Mouse (Mus musculus): ENCODE results near the gene Cyth3.
A peak's percentile ranks its signal among the peaks of the same experiment; 100 is the strongest.

Gene Cyth3

GRCm38 (mm10) chr5:143712011-143712800 is 90.0 kb downstream of the Cyth3 start:
- DNase-seq, result no peak

- no peak for DNase-seq
Measured at GRCm38 (mm10) chr5:143721962-143722361, 99.7 kb downstream of the Cyth3 start.

- DNase-seq, result no peak
Measured at GRCm38 (mm10) chr5:143730915-143731314, 108.7 kb downstream of the Cyth3 start.

- peak; percentile 62 for DNase-seq
Measured at GRCm38 (mm10) chr5:143731483-143732112, 109.4 kb downstream of the Cyth3 start.

- peak; percentile 96 for DNase-seq
Measured at GRCm38 (mm10) chr5:143732180-143732891, 110.1 kb downstream of the Cyth3 start, which contains the start of gene Usp42. Gene Usp42 (minus strand): TSS chr5:143732280.

- DNase-seq, result no peak
Measured at GRCm38 (mm10) chr5:143749630-143750208, 127.5 kb downstream of the Cyth3 start.

- DNase-seq, result no peak
Measured at GRCm38 (mm10) chr5:143755529-143756141, 133.4 kb downstream of the Cyth3 start.

- peak; percentile 82 for DNase-seq
Measured at GRCm38 (mm10) chr5:143757755-143758443, 135.7 kb downstream of the Cyth3 start.

GRCm38 (mm10) chr5:143759554-143759953 is 137.3 kb downstream of the Cyth3 start:
- DNase-seq, result no peak
